Mouse (Mus musculus) granulocyte monocyte progenitor cell, adult 5-6 weeks (primary cell): ENCODE data around the gene Tceanc2. TPM values are rescaled to one million over a fixed set of nuclear protein-coding genes. Genes with fewer than 3 reads are reported as not detected.
"Not testable (repeated sequence)": the region's sequence is repeated elsewhere in the genome, so short reads cannot be mapped to it uniquely, and the experiment has no call there.

Experiments
- ATAC-seq: replicated peaks from 2 replicates; pipeline ENCODE4 v1.8.0; 2016; ENCODE audit warnings: mild to moderate bottlenecking, moderate TSS enrichment, inconsistent platforms; ENCODE audit not compliant: poor library complexity, severe bottlenecking
- total RNA-seq, 2 experiments: library from RNA; stranded (forward) in 1 of 2; stranded (reverse) in 1 of 2; fragments of 200-712, 200-1000 nt in 1 of 2; fragments of >200 nt in 1 of 2; fragmentation: Nextera tagmentation in 1 of 2; gene quantifications; 2 replicates each; pipeline ENCODE4 v1.2.3; 2014 to 2017

Gene Tceanc2
- total RNA-seq, 2 experiments from 2014 or later: 17.6 to 28.8 TPM

DNA sequence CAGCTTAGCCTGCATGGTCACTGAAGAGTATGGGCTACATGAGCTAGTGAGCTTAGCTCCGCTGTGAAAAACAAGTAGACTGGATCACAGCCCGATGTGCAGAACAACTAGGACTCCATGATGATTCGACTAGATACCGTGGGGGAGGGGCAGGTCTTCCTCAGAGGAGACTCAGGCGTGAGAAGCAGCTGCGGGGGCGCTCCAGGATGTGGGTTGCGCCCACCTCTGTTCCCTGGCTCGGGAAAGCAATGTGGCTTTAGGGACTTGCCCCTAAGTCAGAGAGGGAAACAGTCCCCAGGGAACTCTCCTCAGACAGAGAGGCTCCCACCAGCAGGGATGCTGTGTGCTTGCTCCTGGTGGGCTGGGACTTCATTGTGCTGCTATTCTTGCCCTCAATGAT lies 48.4 kb downstream of the Tceanc2 start:
- ATAC-seq: no peak

DNA sequence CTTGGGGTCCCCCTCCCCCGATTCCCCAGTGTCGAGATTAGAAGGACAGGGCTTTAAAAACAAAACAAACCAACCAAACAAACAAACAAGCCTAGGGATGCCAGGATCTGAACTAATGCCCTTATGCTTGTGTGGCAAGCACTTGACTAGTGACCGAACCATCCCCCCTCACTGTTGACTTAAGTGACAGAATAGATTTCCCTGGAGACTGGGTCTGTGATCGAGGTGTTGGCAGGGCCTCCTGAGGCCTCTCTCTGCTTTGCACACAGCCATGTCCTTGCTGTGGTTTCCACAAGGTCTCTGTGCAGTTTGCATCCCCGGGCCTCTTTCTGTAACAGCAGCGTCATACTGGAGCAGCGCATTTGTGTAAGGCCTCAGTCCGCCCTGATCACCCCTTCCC lies 49.5 kb downstream of the Tceanc2 start:
- no peak for ATAC-seq

DNA sequence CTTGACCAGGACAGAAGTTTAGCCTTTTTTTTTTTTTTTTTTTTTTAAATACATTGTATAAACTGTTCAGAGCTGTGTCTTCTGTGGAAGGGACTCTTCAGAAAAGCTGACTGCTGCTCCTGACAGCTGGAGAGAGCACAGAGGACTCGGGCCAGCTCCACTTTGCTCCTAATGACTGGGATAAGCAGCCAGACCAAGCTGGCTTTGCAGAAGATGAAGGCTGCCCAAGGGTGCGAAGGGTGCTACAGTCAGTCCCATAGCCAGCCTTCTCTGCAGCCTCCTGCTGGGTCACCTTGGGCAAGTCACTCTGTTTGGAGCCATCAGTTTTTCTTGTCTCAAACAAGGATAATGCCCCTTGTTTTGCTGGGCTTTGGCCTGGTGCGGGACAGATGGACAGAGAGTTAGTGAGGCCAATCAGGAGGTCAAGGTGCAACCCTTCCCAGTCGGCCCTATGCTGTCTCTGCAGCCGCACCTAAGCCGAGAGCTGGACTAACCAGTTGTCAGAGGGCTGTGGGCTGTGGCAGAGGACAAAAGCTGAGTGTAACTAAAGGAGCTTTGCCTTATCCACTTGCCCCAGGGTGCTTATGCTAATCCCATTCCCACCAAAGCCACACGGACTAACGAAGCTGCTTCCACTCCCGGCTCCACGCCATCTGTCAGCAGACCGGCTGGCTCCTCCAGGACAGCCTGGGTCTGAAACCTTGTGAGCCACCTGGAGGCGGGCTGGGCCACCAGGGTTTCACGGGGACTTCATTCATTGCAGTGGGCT lies 50.8 kb downstream of the Tceanc2 start:
- ATAC-seq: no peak

DNA sequence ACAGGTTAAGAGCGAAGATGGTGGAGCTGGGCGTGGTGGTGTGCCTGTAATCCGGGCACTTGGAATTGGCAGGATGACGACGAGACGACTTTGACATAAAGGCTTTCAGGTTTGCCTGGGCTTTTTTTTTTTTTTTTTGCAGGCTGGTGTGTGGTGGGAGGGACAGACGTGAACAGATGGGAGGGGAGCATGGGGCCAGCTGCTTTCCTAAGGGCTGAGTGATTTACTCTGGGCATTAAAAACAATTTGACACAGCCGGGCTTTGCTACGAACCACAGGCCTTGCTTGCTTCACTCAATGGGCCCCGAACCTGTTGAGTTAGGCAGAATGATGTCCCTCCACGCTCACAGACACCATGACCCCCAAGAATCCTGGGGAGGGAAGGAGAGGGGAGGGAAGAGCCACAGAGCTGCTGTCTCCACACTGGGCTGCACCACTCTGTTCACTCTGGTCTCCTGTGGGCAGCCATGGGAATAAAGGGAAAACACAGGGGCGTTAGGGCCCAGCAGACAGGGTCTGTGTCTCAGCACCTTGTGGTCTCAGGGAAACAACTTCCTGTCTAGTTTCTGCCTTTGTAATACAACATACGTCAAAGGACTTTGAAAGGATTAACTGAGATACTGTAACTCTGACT lies 51.9 kb downstream of the Tceanc2 start:
- no peak for ATAC-seq

DNA sequence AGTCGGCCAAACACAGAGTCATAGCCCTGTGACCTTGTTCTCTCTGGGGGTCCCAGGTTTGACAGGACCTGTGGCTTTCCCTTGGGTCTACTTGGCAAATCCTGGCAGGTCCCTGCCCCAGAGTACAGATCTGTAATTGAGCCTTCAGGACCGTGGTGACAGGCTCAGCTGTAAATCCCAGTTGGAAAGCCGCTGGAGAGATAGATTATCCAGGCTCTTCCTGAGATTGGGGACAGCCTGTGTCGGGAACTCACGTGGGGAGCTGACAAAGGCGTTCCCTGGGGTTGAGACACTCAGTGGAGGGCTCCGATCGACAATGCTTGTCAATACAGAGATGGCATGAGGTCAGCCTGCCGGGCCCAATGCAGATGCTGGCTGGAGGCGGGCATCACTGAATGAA lies 52.5 kb downstream of the Tceanc2 start:
- no peak for ATAC-seq

DNA sequence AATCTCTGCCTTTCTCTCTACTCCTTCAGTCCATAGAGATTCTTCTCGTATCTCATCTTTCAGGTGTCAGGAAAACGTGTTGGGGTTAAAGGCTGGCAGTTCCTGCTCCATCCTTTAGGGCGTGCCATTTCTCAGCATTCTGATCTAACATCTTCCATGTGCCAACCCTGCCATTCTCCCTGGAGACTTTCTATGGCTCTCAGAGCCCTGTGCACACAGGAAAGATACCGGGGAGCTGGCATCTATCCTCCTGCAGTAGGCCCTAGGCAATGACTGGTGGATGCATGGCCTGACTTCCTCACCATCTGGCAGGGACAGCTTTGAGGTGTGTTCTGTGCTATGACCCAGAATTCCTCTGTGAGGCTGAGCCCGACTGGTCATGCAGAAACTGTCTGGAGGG lies 53.8 kb downstream of the Tceanc2 start:
- no peak for ATAC-seq

DNA sequence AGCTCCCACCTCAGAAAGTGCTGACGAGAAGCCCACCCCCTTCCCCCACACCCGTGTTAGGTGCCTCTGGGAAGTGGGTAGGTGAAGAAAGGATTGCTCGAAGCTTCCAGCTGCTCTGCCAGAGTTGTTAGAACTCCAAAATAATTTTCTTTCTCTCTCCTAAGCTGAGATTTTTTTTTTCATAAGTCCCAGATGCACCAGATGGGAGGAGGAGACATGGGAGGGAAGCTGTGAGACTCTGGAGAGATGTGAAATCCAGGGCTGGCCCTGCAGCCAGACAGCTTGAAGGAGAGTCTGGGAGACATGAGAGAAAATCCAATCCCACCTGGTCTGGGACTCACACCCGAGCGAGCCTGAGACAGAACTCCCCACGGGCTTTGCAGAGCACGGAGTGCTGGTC lies 54.5 kb downstream of the Tceanc2 start:
- ATAC-seq: no peak

DNA sequence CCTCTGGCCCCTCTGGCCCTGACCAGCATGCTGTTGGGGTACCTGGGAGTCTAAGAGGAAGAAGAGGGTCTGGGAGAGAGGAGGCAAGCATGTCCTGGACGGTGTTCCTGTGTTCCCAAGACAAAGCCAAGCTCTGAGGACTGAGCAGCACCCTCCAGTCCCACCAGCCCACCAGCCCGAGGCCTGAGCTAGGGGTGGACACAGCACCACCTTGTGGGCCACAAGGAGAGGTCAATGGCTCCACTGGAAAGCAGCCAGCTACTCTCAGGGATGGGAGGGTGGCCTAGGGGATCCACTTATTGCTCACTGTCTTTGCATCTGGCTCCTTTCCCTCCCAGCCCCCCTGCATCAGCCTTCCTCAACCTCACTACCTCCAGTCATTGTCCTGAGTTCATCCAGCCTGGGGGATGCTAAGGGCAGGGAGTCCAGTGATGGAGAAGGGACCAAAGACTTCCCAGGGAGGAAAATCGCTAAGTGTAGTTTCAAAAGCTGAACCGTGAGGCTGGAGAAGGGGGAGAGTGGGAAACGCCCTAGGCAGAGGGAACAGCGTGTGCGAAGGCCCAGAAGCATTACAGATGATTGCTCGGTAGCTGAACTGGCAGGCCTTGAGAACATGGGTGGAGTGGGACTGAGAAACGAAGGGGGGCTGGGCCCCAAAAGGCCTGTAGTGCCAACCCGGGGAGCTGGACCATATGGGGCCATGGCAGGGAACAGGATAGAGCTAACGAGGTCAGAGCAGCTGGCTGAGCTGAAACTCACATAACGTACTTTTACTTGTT lies 57.6 kb downstream of the Tceanc2 start:
- peak; percentile 52 for ATAC-seq

DNA sequence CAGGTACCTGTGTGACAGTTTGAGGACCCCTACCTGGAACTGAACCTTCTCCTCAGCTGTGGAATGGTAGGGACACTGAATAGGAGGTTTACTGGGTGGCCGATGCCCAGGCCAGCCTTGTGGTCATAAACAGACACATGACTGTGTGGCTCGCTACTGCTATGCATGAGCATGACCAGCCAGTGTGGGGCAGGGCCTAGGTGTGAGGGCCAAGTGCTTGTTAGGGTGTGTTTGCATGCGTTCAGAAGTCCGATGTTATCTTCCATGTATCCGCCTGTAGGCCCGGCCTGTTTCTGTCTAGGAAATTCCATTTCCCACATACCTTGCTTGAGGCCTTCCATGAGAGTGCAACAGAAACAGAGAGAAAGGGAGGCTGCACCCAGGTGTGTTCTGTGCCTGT lies 58.2 kb downstream of the Tceanc2 start:
- no peak for ATAC-seq

DNA sequence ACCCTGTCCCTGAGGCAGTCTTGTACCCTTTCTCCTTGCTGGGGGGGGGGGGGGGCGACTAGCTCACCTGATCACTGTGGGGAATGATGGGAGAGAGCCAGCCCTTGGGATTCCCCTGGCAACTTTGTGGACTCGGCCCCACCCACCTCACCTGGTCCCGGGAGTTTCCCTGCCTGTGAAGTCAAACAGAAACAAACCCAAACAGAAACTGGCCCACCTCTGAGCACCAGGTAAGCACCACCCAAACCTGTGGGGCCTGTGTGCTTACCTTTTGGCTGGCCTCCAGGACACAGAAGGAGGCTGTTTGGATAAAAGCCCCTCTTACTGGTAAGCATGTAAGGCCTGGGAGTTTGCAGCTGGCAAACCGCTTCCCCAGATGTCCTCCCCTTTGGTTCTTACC lies 59.9 kb downstream of the Tceanc2 start:
- ATAC-seq: no peak

DNA sequence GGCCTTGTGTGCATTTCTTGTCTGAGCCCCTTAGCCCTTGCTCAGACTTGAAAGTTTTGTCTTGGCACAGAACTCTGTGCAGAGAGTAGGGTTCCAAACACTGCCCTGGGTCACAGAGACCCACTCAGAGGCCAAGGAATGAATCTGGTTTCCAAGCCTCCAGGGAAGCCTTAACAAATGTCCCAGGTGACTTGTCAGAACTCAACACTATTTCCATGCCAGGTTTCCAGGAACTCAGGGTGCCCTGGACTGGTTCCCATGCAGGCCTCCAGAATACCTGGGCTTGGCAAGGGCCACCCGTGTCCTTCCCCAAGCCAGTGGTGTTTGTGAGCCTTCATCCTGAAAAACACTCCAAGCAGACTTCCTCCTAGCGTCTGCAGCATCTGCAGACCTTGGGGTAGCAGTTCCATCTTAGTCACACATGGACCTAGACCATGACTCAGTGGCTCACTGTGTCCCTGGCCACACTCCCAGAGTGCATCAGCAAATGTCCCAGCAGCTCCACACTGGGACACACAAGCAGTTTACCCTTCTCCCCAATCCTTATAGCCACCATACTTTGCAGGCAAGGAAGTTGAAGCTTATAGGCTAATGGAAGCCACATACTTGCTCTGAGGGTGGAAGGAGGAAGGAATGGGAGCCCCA lies 61.1 kb downstream of the Tceanc2 start:
- ATAC-seq: no peak

DNA sequence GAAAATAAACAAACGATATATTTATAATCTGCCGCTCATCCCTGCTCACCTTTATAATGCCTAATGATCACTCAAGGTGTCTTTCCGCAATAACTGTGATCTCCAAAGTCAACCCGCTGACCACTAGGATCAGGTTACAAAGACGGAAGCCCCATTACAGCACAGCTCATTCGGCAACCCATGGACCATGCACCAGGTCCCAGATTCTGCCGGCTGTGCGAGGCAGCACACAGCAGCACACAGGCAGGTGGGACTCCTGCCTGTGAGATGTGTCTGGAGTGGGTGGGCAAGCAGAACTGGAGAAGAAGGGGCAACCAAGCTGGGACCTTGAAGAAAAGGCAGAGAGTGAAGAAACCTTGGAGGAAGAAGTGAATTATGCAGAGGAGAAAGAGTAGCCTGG lies 64.6 kb downstream of the Tceanc2 start:
- ATAC-seq: no peak

DNA sequence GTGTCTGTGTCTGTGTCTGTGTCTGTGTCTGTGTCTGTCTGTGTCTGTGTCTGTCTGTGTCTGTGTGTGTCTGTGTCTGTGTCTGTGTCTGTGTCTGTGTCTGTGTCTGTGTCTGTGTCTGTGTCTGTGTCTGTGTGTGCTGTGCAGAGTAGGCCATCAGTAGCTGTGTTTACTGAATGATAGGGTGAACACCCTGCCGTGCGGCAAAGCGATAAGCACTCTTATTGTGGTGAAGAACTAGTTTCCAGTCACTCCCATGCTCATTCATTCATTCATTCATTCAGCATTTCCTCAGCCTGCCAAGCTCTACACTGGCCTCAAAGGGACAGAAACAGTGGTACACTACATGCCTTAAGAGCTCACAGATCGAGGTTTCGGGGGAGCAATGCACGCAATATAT lies 69.7 kb downstream of the Tceanc2 start:
- not testable (repeated sequence) for ATAC-seq

DNA sequence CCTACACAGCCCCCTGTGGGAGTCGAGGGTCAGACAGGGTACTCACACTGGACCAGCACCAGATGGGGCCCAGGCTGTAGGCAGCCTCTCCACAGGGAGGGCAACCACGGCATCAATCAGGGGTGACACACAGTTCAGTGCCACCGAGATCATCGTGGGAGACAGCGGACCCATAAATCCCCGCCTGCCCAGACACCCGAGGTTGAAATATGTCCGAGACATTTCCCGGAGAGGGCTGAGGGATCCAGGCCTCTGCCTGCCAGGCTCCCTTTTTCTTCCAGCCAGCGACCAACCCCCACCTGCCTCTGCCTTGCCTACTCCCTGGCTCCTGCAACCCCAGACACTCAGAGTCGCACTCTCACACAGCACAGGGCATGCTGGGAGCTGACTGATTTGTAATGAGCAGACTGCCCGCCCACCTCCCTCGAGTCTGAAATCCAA lies 70.6 kb downstream of the Tceanc2 start:
- ATAC-seq: no peak

DNA sequence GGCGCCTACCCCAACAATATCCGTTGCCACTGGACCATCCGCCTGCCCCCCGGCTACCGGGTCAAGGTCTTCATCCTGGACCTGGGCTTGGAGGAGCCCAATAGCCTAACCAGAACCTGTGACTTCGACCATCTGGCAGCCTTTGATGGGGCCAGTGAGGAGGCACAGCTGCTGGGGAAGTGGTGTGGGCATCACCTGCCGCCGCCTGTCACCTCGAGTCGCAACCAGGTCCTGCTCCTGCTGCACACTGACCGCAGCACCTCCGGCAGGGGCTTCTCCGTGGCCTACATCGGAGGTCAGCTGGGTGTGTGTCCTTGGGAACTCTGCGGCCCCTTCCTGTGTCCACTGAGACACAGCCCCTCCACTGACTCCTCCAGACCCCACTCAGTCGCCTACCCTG lies 72.1 kb downstream of the Tceanc2 start:
- no peak for ATAC-seq

DNA sequence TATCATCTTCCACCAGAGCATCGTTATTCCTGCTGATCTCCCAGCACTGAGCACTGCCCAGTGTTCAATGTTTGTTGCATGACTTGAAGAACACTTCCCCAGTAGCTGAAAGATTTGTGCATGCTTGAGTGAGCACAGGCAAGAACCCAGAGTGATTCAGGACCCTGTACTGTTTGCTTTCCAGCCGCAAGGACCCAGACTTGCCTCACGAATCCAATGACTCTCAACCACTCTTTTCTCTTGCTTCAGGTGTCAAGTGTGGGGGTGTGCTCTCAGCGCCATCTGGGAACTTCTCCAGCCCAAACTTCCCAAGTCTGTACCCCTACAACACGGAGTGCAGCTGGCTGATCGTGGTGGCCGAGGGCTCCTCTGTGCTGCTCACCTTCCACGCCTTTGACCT lies 76.7 kb downstream of the Tceanc2 start:
- ATAC-seq: no peak

DNA sequence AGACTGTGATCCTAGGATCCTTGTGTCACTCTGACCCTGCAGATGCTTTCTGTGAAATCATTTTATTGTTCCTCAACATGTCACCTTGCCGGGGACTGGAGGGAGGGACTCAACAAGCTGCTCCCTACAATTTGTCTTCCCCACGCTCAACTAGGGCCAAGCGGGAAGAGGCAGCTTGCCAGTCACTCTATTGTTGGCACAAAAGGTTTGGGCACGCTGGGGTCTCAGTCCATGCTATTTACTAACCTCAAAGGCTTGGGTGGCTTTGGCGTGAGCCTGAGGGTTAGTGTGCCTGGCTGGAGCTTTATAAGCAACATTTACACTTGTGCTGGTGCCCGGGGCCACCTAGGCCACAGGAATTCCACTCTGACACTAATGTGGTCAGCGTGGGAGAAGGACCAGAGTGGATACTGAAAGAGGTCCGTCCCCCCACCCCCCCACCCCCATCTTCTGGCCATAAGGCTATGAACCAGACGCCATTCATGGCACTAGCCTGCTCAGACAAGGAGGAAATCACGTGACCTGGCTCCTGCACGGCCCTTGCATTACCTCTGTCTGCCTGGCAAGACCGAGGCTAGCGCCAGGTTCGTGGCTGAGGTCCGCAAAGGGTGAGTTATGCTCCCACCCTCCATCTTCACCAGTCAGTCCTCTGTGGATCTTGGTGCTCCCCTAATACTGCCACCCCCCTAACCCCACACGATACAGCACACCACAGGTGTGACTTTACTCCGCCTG lies 80.0 kb downstream of the Tceanc2 start:
- ATAC-seq: no peak

DNA sequence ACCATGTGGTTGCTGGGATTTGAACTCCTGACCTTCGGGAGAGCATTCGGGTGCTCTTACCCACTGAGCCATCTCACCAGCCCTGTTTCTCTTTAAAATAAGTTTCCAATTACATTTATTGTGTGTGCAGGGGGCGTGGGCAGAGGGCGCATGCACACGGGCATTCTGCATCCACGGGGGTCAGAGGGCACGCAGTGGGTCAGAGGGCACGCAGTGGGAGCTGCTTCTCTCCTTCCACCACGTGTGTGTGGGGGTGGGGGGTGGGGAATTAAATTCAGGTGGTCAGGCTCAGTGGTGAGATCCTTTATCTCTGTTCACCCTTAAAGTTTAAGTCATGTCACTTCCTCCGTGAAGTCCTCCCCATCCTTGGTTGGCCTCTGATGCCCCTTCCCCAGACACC lies 80.5 kb downstream of the Tceanc2 start:
- ATAC-seq: no peak

DNA sequence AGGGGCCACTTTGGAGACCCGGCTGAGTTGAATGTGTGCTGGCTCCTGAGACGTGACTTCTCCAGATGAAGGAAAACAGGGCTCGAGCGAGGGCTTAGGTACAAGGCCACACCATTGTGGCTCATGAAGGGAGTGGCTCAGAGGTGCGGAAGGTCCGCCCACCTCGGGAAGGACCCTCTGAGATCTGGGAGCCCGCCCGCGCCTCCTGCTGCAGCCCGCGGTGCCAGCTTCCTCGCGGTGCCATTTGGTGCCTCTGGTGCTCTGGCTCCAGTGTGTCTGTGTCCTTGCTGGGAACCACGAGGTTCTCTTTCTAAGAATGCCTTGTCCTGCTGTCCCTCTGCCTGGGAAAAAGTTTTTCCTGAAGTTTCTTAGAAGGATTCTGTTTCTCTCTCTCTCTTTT lies 81.0 kb downstream of the Tceanc2 start:
- no peak for ATAC-seq

DNA sequence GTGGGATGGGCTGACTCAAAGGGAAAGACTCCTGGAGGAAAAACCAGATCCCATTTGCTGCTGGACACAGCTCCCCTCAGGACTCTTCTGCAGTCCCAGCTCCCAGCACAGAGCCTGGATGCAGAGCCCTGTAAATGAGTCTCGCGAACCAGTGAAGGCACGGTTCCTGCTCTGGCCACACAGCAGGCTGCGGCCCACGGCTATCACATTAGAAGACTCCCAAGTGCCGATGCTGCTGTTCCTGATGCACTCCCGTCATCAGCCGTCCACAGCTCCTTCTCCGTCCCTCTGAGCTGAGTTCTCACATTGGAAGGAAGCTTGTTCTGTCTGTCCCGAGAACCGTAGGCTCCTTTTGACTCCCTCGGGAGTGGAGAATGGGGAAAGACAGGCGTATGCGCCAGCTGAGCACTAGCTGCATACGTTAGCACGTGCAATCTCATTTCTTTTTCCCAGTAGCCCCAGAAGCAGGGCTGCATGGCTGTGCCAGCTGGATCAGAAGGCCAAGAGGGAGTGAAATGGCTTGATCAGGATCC lies 82.0 kb downstream of the Tceanc2 start, which contains the start of gene Cdcp2:
TSS of gene Cdcp2 (plus strand) at position 51 of the 533 bp plus-strand sequence.
- no peak for ATAC-seq
